In genomic region chr13:9405399-9405798, GRCm38 (mm10) we compare ENCODE assay signal across 12 mouse cellular contexts.
"Had no signal": no experiment of that assay in that cellular context is flagged by ENCODE, and none has a peak within 500 bp of the region (broad histone marks: within the 10 kb centered on the region; RNA-seq: fewer than 3 reads in every experiment).

No protein-coding gene starts in this region.

- DNase-seq: kidney, adult 11 months; kidney, postnatal 14 days; lung, adult 2 months; lung, postnatal 36 days; right cerebral cortex, postnatal 14 days had no signal

- H3K27ac ChIP-seq: left cerebral cortex, adult 2 months; limb, embryonic 10.5 days; liver, embryonic 15.5 days; midbrain, embryonic 13.5 days had no signal

- H3K9me3 ChIP-seq: limb, embryonic 10.5 days; liver, embryonic 15.5 days had no signal

- H3K4me2 ChIP-seq: liver, embryonic 11.5 days; liver, embryonic 15.5 days; midbrain, embryonic 13.5 days had no signal

- H3K4me3 ChIP-seq: left cerebral cortex, adult 2 months; limb, embryonic 10.5 days; liver, embryonic 15.5 days; midbrain, embryonic 13.5 days had no signal

- H3K36me3 ChIP-seq: limb, embryonic 10.5 days; liver, embryonic 15.5 days had no signal

- H3K27me3 ChIP-seq: liver, embryonic 15.5 days; midbrain, embryonic 13.5 days had no signal

- H3K9ac ChIP-seq: liver, embryonic 15.5 days; midbrain, embryonic 13.5 days had no signal

- ATAC-seq: inflammation-experienced regulatory T-cells, adult 6 months; lung, postnatal 0 days; midbrain, embryonic 13.5 days had no signal

- H3K4me1 ChIP-seq: limb, embryonic 10.5 days; liver, embryonic 15.5 days; midbrain, embryonic 13.5 days had no signal
